Mouse (Mus musculus): ENCODE results near the gene Cntn4. TPM values are rescaled to one million over a fixed set of nuclear protein-coding genes. Genes with fewer than 3 reads are reported as not detected.

Cntn4 gene
- polyA plus RNA-seq, 1 experiment = 9.0 TPM

DNA sequence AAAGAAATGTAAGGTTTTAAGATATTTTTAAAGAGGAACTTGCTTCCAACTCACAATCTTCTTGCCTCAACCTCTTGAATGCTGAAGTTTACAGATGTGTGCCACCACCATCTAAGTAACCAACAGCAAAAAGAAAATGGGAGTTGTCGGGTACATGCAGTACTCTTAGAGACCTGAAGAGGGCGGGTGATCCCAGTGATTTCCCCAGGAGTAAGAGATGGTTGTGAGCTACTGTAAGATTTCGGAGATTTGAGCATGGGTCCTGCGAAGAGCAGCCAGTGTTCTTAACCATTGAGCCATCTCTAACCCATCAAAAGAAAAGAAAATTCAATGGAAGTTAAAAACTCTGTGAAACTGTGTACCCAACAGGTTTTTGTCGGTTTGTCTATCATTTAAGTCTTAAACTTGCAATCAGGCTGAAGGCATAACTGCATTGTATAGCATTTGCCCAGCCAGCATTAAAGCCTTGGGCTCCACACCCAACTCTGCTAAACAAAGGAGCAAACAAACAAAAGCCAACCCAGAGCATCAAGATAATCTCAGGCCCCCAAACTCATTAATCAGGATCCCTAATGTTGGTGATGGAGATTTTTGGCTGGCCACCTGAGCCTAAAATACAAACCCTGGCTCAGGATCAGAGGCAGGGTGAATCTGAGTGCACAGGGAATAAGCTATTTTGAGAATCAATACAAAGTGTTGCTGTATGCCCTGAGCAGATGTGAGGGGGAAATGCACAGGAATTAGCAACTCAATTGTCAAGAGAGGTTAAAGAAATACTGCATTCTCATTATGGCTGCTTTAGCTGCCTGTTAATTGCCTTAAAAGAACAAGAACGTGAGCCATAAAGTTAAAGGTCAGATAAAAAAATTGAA, 986.6 kb downstream of the Cntn4 start:
- TF ChIP-seq POLR2A (IDR thresholded peaks at IDR 0.05; ENCODE audit: borderline replicate concordance, extremely low read depth, insufficient read depth, insufficient read length, poor library complexity, severe bottlenecking) (no peak), CTCF (IDR thresholded peaks at IDR 0.05; ENCODE audit: borderline replicate concordance, extremely low read depth, insufficient read depth, insufficient read length) (peak; percentile 62; the same call in 1 of the 2 replicates)
- DNase-seq (ENCODE audit: low read depth) = peak; percentile 61

DNA sequence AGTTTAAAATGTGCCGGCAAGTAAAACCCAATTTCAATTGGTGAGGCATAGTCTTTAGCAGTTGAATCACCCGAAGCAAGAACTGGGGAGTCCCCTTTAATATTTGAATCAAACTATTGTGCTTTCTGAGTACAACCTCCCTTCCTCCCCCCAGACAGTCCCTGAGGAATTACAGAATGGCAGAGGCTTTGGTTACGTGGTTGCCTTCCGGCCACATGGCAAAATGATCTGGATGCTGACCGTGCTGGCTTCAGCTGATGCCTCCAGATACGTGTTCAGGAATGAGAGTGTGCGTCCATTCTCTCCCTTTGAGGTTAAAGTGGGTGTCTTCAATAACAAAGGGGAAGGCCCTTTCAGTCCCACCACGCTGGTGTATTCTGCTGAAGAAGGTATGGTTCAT, 998.1 kb downstream of the Cntn4 start:
- DNase-seq (ENCODE audit: low read depth) = no peak
- TF ChIP-seq POLR2A (IDR thresholded peaks at IDR 0.05; ENCODE audit: borderline replicate concordance, extremely low read depth, insufficient read depth, insufficient read length, poor library complexity, severe bottlenecking) = no peak
- TF ChIP-seq CTCF (IDR thresholded peaks at IDR 0.05; ENCODE audit: borderline replicate concordance, extremely low read depth, insufficient read depth, insufficient read length) = no peak

DNA sequence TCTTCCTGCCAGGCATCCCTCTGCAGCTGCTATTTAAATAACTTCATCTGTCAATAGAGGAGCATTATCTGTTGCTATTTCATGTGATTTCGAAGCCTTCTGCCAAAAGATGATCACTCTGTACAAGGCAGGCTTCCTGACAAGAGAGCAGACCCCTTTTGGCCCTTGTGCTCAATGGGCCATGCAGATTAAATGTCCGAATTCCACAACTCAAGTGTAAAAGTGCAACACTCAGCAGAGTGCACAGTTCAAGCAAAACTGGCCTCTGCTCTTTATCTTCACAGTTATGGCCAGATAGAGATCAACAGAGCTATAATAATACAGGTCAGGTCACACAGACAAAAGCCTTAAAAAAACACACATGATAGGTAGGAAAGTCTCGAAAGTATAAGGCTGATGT, 1024.5 kb downstream of the Cntn4 start:
- TF ChIP-seq POLR2A (IDR thresholded peaks at IDR 0.05; ENCODE audit: borderline replicate concordance, extremely low read depth, insufficient read depth, insufficient read length, poor library complexity, severe bottlenecking) = no peak
- TF ChIP-seq CTCF (IDR thresholded peaks at IDR 0.05; ENCODE audit: borderline replicate concordance, extremely low read depth, insufficient read depth, insufficient read length) = no peak
- no peak for DNase-seq (ENCODE audit: low read depth)

DNA sequence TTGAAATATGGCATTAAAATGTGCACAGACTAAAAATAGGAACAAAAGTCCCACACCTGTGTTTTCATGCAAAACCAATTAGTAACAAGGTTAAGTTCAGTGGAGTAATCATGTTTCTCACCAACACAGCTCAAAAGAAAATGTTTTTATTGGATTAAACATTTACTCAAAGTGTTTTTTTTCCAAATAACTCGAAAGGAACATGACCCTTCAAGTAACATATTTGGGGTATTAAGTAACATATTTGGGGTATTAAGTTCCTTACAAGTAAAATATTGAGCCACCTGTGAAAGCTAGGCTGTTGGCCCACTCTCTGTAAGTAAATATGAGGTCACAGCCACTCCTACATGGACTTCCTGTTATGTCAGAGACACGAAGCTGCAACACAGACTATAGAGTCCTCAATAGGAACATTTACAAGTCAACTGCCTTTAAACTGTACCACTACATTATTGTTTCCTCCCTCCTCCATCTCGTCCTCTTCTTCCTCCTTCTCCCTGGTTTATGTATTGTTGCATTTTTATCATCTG, 1028.1 kb downstream of the Cntn4 start:
- no peak for DNase-seq (ENCODE audit: low read depth)
- TF ChIP-seq CTCF (IDR thresholded peaks at IDR 0.05; ENCODE audit: borderline replicate concordance, extremely low read depth, insufficient read depth, insufficient read length) = no peak
- no peak for TF ChIP-seq POLR2A (IDR thresholded peaks at IDR 0.05; ENCODE audit: borderline replicate concordance, extremely low read depth, insufficient read depth, insufficient read length, poor library complexity, severe bottlenecking)

DNA sequence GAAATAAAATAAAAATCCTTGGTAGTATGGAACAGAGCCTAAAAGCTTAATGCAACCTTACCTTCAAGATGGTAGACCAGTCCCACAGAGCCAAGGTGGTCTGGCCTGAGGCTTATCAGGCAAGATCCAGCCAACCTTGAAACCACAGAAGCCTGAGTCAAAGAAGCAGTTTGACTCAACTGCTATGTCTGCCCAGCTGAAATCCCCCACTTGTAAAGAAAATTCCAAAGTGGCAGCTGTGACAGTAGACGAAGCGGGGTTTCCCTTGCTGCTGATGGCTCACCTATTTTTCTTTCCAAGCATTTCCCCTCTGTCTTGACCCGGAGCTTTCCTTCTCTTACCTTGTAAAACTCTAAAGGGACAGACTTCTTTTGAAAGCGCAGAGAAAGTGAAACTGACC, 1048.2 kb downstream of the Cntn4 start:
- no peak for DNase-seq (ENCODE audit: low read depth)
- TF ChIP-seq CTCF (IDR thresholded peaks at IDR 0.05; ENCODE audit: borderline replicate concordance, extremely low read depth, insufficient read depth, insufficient read length) (no peak), POLR2A (IDR thresholded peaks at IDR 0.05; ENCODE audit: borderline replicate concordance, extremely low read depth, insufficient read depth, insufficient read length, poor library complexity, severe bottlenecking) (no peak)

DNA sequence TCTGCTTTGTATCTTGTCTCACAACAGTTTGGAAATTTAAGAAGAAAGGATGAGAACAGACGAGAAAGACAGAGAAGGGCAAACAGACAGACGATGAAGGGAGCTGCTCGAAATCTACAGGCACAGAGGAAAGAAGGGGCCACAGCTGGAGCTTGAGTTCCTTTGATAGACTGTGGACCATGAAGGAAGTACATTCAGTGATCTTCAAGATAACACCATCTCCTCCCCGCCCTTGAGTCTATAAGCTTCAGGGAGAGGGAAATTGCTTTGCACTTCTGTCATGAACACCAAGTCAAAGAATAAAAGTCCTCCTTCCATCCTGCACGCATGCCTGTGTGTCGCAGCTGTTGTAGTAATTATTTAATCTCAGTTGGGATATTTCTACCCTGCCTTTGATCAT, 1048.6 kb downstream of the Cntn4 start:
- TF ChIP-seq CTCF (IDR thresholded peaks at IDR 0.05; ENCODE audit: borderline replicate concordance, extremely low read depth, insufficient read depth, insufficient read length) (no peak), POLR2A (IDR thresholded peaks at IDR 0.05; ENCODE audit: borderline replicate concordance, extremely low read depth, insufficient read depth, insufficient read length, poor library complexity, severe bottlenecking) (no peak)
- DNase-seq (ENCODE audit: low read depth) = no peak

DNA sequence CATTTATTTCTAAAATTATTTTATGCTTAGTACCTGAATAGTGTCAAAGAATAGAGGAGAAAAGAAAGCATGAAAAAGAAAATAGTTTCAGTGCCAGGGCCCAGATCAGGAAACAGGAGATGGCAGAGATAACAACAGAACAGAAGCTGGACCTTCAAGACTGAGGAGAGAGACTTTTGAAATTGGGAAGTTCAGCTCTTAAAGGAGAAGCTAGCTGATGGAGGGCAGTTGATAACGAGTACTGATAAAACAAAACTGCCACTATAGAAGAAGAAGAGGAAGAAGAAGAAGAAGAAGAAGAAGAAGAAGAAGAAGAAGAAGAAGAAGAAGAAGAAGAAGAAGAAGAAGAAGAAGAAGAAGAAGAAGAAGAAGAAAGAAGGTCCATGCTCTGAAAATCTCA, 1050.2 kb downstream of the Cntn4 start:
- DNase-seq (ENCODE audit: low read depth) = no peak

DNA sequence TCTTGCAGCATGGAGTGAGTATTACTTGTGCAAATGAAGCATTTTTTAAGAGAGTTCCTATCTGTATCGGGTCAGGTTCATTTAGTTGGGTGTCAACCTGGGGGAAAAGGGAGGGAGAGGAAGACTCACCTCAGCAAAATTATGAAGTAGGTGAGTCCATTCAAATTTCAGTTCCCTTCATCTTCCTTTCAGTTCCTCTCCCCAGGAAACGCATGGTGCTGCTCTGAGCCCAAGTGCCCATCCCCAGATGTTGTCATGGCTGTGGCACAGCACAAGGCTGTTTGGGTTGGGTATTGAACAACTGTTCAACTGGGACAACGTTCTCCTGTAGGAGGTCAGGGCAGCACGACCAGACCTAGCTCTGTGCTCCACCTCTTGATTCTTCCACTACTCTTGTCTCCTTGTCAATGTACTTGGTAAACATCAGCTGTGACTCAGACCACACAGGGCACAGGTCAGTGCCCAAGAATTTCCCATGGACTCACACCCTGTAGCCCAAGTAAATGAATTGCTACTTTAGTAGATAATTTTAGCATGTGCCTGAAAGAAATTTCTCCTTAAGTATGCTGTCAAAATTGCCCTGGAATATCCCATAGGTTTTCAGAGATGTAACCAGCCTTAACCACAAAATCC, 1052.3 kb downstream of the Cntn4 start:
- DNase-seq (ENCODE audit: low read depth) = no peak
- TF ChIP-seq POLR2A (IDR thresholded peaks at IDR 0.05; ENCODE audit: borderline replicate concordance, extremely low read depth, insufficient read depth, insufficient read length, poor library complexity, severe bottlenecking) (no peak), CTCF (IDR thresholded peaks at IDR 0.05; ENCODE audit: borderline replicate concordance, extremely low read depth, insufficient read depth, insufficient read length) (no peak)

More for the DNA sequence above, 1050.2 kb downstream of the Cntn4 start:
- TF ChIP-seq CTCF (IDR thresholded peaks at IDR 0.05; ENCODE audit: borderline replicate concordance, extremely low read depth, insufficient read depth, insufficient read length) (no peak), POLR2A (IDR thresholded peaks at IDR 0.05; ENCODE audit: borderline replicate concordance, extremely low read depth, insufficient read depth, insufficient read length, poor library complexity, severe bottlenecking) (no peak)

DNA sequence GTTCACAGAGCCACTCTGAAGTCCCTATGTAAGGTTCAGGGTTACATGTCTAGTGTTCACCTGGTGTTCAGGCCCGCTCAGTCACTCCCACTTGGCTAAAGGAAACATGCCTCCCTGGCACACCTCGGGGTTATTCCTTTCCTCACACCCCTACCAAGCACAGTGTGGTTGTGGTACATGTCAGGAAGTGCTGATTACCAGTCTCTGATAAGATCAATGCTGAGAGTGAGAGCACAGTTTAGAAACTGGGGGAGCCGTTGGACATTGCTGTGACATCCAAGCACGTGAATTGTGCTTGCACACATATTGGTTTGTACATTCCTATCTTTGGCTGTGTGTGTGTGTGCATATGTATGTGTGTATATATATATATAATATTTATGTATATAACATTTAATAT, 1055.1 kb downstream of the Cntn4 start:
- TF ChIP-seq POLR2A (IDR thresholded peaks at IDR 0.05; ENCODE audit: borderline replicate concordance, extremely low read depth, insufficient read depth, insufficient read length, poor library complexity, severe bottlenecking) (no peak), CTCF (IDR thresholded peaks at IDR 0.05; ENCODE audit: borderline replicate concordance, extremely low read depth, insufficient read depth, insufficient read length) (no peak)
- DNase-seq (ENCODE audit: low read depth) = no peak

DNA sequence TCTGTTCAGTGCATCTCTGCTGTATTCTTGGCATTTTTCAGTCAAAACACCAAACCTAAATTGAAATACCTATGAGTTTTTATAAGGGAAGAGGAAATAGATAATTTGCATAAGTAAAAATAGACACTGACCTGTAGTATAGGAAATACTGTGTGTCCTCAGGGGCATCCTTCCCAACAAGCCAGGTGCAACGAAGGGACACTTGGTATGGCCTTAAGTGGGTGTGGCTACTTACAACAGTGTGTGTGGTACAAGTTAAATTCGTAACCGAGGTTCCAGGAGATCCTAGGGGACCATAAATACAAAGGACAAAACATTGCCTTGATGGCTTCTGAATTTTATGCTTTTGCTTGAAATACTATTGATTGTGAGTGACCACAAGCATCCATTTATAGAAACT, 1060.8 kb downstream of the Cntn4 start:
- TF ChIP-seq POLR2A (IDR thresholded peaks at IDR 0.05; ENCODE audit: borderline replicate concordance, extremely low read depth, insufficient read depth, insufficient read length, poor library complexity, severe bottlenecking) (no peak), CTCF (IDR thresholded peaks at IDR 0.05; ENCODE audit: borderline replicate concordance, extremely low read depth, insufficient read depth, insufficient read length) (no peak)
- DNase-seq (ENCODE audit: low read depth) = no peak

DNA sequence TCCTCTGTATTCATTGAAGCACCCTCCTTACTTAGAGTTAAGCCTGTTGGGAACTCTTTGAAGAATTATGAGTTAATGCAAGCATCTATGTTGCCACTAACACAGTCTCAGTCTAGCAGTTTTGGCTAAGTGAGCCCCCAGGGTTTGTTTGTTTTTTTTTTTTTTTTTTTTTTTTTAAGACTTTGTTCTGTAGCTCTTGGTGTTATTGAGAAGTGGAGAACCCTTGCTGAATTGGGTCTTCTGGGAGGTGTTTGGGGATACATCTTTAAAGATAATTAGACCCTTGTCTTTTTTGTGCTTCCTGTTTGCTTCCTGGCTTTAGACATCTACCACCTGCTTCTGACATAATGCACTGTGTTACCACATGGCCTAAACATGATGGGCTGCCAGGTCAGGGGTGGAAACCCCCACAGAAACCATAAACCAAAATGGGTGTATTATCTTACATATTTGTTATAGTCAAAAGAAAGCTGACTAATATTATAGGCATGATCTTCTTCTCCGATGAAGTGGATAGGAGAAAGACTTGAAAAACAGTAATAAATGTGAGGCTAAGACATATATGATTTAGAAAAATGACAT, 1062.9 kb downstream of the Cntn4 start:
- no peak for DNase-seq (ENCODE audit: low read depth)
- no peak for TF ChIP-seq CTCF (IDR thresholded peaks at IDR 0.05; ENCODE audit: borderline replicate concordance, extremely low read depth, insufficient read depth, insufficient read length)
- TF ChIP-seq POLR2A (IDR thresholded peaks at IDR 0.05; ENCODE audit: borderline replicate concordance, extremely low read depth, insufficient read depth, insufficient read length, poor library complexity, severe bottlenecking) = no peak

All from brain, embryonic 14.5 days (tissue).